Mouse (Mus musculus): ENCODE results near the gene Hprt.

The Hprt gene

GRCm38 (mm10) chrX:53041006-53041405, 53.1 kb downstream of the Hprt start:
- DNase-seq (ENCODE audit: extremely low read depth, low read depth): no peak

- DNase-seq (ENCODE audit: extremely low read depth, low read depth): no peak
Measured at GRCm38 (mm10) chrX:53045187-53045903, 57.4 kb downstream of the Hprt start.

DNA sequence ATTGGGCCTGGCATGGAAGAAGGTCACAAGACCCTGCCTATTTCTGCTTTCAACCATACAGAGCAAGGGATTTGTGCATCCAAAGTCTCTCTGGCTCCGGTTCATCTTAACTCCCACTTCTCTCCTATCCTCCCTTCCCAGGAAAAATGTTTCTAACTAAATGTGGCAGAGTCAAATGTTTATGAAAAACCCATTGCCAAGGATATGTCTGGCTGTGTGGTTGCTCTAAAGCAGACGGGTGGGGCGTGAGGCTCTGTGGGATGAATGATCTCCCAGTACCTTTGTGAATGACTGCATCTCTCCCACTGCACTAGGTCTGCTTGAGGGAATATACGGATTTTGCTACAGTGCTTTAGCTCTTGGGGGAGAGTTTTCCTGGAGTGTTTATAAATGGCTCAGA, 58.1 kb downstream of the Hprt start:
- no peak for DNase-seq (ENCODE audit: extremely low read depth, low read depth)

- DNase-seq (ENCODE audit: extremely low read depth, low read depth): no peak
Measured at GRCm38 (mm10) chrX:53046911-53047310, 59.0 kb downstream of the Hprt start.

DNA sequence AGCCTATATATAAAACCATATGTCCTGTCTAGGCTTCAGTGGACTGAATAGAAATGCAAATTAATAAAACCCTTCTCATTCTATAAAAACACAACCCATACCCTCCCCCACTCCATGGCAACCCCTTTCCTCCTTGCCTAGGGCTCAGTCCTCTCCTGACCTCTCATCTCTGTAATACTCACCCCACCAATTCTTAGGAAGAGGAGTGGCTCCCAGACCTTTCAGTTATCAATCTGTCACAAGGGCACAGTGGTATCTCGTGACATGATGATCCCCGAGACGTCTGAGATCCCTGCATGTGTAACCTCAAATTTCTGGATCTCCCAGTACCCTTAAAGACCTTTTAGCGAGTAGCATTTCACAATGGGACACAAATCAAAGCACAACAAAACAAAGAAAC, 61.3 kb downstream of the Hprt start:
- no peak for DNase-seq (ENCODE audit: extremely low read depth, low read depth)

- DNase-seq (ENCODE audit: extremely low read depth, low read depth): no peak
Measured at GRCm38 (mm10) chrX:53050353-53050752, 62.4 kb downstream of the Hprt start.

DNA sequence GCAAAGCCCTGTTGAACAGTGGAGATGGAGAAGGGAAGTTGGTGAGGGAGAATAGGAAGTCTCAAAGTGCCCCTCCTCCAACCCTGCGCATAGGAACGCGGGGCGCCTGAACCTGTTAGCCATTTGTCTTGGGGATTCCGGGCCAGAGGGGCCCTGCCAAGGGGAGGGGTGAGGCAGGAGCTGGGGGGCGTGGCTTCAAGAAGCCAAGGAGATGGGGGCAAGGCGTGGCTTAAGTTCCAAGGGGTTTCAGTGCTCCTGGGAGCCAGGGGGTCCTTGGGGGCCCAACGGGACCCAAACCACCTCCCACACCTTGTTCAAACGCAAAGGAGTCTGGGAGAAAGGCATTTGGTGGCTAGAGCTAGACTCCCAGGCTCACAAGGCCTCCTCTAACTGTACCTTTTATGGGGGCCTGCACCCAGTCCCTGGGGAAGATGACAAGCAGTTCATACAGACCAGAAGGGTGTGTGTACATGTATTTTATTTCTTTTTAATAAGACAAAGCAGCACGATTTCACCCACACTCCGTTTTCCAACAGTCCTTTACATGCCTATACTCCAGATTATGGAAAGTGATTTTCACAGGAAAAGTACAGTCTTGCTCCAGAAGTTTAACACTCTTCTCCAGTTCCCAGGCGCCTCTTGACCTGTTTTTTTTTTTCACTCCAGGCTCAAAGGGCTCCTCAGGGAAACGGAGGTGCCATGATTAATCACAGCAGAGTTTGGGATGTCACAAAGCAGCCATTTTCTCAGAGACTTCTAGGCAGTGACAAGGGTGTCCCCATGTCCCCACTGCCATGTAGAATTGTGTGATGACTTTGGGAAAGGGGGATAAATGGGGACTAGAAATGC, 64.9 kb downstream of the Hprt start:
- no peak for DNase-seq (ENCODE audit: extremely low read depth, low read depth)

DNA sequence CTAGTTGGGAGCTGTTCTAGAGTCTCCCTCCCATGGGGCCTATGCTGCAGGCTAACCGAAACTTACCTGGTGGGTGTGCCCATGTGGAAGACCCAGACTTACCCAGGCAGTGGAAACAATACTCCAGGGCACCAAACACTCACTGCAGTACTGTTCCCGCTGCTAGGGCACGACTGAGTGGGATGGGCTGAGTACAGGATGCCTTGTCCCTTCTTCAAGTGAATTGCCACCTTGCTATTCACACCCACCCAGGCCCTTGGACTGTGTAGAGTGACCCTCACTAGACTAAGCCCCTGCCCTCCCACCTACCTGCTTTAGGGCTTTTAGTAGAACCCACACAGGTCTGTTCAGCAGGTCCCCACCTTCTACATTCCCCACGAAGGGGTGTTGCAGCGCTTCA, 65.9 kb downstream of the Hprt start:
- DNase-seq (ENCODE audit: extremely low read depth, low read depth): no peak

GRCm38 (mm10) chrX:53055771-53056170, 67.8 kb downstream of the Hprt start:
- DNase-seq (ENCODE audit: extremely low read depth, low read depth): no peak

- DNase-seq (ENCODE audit: extremely low read depth, low read depth): no peak
Measured at GRCm38 (mm10) chrX:53056627-53057026, 68.7 kb downstream of the Hprt start.

DNA sequence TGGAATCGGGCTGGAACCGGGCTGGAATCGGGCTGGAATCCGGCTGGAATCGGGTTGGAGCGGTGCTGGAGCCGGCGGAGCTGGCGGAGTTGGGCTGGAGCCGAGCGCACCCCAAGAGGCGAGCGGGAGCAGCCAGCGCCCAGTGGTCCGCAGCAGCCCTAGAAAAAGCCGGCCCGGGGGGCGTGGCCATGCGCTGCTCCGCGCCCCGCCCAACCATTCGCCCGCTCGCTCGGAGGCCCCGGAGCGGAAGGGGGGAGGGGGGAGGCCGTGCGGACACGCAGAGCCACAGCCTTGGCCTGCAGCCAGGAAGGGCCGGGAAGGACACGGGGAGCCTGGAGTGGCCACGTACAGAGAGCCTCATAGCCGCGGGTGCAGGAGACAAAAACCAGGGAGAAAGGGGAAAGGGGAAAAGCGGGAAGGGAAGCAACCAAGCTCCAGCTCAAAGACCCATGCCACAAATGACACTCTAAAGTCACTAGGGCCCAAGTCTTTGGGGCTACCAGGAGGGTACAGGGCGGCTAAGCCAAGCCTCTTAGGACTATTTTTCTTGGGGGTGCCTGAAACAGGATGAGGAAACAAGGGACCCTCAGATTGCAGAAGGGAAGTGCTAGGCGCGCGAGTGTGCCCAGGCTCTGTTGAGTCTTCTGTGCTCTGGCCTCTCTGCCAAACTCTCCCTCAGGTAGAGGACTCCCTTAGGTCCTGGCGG, 69.3 kb downstream of the Hprt start:
- DNase-seq (ENCODE audit: extremely low read depth, low read depth): peak; percentile 21

DNA sequence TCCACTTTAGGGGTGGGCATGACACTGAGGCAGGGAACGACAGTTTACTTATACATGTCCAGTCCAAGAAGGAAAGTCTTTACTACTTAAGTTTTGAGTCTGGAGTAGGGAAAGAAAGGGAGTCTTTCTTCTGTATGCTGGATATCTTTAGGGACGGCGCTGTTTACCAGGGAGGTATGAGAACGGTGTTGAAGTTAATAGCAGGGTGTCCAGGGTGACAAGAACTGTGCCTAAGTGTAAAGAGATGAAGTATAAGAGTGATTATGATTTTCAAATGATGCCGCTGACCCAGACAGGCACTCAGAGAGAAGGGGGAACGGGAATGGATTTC, 69.8 kb downstream of the Hprt start:
- DNase-seq (ENCODE audit: extremely low read depth, low read depth): no peak

GRCm38 (mm10) chrX:53058459-53059280, 70.7 kb downstream of the Hprt start:
- no peak for DNase-seq (ENCODE audit: extremely low read depth, low read depth)

GRCm38 (mm10) chrX:53059426-53060007, 71.6 kb downstream of the Hprt start:
- DNase-seq (ENCODE audit: extremely low read depth, low read depth): no peak

DNA sequence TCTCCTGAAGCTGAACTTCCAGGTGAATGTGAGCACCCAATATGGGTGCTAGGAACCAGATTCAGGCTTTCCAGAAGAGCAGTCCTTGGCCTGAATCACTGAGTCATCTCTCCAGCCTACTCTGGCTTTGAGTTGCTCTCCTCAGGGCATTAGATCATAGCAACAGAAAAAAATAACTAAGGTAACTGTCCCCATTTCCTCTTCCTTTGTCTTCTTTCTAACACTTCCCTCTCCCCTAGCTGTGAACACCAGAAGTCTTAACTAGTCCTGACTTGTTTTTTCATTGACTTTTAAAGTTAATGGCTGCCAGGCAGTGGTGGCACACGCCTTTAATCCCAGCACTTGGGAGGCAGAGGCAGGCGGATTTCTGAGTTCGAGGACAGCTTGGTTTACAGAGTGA, 76.5 kb downstream of the Hprt start:
- no peak for DNase-seq (ENCODE audit: extremely low read depth, low read depth)

Measured in MEL-GATA-1-ER (cell line).